Mouse (Mus musculus): Measurements from ENCODE around the gene Gm20388. TPM values are rescaled to one million over a fixed set of nuclear protein-coding genes. Genes with fewer than 3 reads are reported as not detected.

Gene Gm20388
- total RNA-seq, 4 experiments from 2014 or later = 0.17 to 15.1 (median 6.6) TPM

- DNase-seq (ENCODE audit: low spot score in 2 of 2) = peak; percentile 82 to 85
Measured at GRCm38 (mm10) chr8:120426622-120427385, 516.2 kb downstream of the Gm20388 start.

- no peak for DNase-seq (ENCODE audit: low spot score in 2 of 2)
Measured at GRCm38 (mm10) chr8:120428492-120428891, 517.9 kb downstream of the Gm20388 start.

DNA sequence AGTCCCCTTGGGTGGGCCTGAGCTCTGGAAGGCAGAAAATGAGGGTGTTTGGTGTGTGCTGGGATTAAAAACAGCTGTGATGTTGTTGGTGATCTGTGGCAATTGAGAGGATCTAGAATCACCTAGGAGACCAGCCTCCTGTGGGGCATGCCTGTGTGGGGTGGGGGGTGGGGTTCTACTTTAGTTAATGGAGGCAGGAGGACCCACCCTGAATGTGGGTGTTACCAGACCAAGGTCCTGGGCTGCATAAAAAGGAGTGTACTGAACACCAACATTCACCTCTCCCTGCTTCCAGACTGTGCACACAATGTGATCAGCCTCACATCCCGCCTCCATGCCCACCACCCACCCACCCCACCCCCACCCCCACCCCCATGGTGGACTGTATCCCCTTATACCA, 518.5 kb downstream of the Gm20388 start:
- no peak for DNase-seq (ENCODE audit: low spot score in 2 of 2)

GRCm38 (mm10) chr8:120431042-120431441, 520.4 kb downstream of the Gm20388 start:
- DNase-seq (ENCODE audit: low spot score in 2 of 2) = no peak

DNA sequence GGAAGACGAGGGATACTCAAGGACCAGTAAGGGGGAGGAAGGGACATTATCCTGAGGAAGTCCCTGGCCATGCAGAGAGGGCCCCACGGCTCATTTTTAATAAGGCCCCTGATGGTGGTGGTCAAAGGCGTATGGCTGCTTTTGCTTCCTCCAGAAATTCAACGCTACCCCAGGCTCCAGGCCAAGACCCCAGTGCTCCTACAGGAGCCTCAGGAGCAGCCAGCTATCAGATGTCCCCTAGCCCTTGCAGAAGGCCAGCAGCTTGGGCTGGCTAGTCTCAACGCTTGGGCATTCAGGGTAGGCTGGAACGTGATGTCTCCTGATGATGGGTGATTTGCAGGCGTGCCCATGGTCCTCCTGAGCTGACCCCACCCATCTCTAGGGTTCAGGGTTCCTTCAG, 521.8 kb downstream of the Gm20388 start:
- no peak for DNase-seq (ENCODE audit: low spot score in 2 of 2)

DNA sequence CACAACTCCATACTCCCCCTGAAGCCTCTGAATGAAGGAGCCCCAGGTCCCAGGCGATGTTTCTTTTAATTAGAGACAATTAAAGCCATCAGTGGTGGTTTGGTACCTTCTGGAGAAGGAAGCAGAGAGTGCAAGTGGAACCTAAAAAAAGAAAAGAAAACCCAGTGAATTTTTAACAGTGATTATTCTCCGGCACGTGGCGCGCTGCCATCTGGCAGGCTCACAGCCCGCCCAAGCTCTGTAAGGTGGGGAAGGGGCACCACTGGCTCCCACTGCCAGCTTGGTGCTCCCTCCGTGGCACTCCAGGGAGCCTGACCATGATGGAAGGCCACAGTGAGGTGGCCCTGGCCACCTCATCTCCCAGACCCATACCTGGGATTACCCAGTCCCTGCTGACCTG, 522.5 kb downstream of the Gm20388 start:
- DNase-seq (ENCODE audit: low spot score in 2 of 2) = no peak

DNA sequence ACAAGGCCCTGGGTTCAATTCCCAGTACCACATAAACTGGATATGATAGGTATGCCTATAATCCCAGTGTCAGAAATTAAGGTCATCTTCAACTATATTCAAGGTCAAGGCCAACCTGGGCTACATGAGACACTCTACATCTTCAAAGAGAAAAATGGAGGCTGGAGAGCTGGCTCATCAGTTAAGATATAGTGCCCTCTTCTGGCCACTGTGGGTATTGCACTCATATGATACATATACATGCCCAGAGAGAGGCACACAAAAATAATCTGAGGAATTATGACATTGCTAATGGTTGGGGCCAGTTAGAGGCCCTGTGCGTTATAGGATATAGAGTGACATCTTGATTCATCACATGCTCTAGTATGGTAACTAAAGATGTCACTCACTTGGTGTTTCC, 523.1 kb downstream of the Gm20388 start:
- no peak for DNase-seq (ENCODE audit: low spot score in 2 of 2)

DNA sequence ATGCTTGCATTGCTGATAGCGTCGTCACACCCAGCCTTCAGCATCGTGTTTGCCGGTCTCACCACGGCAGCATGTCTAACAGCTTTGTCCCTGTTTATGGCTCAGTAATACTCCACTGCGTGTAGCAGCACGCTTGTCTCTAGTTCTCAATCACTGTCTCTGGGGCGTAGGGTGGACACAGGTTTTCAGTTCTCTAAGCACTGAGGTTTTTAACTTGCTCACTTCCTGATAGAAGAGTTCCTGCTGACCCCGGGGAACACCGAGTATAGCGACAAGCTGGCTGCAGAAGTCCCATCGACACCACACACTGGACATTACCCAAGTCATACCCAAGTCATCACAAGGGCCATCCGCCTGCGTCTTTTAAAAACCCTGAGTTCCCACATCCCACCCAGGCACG, 525.1 kb downstream of the Gm20388 start:
- no peak for DNase-seq (ENCODE audit: low spot score in 2 of 2)

DNA sequence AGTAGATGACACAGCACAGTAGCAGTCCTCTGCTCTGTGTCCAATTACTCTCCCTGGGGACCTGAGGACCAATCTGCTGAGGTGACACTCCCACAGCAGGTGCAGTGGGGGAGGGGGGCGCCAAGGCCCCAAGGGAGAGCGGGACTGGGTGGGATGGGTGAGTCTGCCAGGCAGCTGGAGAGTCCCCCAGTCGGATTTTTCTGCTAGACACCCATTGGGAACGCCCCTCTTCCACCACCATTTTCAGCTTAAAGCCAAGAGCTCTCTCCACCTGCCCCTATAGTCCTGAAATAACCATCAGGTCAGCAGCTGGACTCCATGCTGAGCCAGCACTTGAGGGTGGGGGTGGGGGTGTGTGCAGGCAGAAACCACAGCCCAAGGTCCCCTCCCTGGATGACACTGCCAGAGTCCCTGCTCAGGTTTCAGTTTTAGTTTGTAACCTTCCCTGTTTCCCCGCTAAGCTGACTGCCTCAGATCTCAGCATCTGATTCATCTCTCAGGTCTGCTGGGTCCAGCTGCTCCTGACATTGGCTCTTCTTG, 525.9 kb downstream of the Gm20388 start:
- no peak for DNase-seq (ENCODE audit: low spot score in 2 of 2)

- peak in 1 of 2 experiments; percentile 28 for DNase-seq (ENCODE audit: low spot score in 2 of 2)
Measured at GRCm38 (mm10) chr8:120437207-120437606, 526.6 kb downstream of the Gm20388 start.

DNA sequence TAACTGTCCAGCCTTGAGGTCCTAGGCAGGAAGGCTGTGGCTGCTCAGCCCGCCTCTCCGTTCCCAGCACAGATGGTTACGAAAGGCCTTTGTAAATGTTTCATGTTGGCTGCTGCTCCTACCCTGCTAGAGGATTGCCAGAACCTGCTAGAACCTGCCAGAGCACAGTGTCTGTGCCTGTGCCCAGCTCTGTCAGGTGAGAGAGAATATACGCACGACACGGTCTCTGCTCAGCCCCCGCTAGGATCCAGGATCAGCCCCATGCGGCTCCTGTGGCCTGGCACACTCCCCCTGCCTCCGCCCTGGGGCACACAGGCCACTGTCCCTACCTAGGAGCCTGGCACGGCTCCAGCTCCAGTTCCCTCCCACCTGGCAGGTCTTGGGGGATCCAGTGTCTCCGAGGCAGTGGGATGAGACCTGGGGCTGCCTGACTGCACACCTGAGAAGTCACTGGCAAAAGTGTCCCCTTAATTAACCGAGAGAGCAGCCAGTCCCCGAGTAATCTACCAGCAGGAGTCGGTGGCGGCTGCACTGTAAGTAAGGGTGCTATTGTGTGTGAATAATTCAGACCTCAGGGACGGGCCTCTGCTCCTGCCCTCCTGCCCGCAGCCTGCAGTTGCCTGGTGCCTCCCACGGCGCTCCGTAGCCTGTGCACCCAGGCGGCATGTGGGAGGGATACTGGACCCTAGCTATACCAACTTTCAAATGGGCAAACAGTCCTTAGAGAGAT, 527.2 kb downstream of the Gm20388 start:
- peak in 1 of 2 experiments; percentile 65 for DNase-seq (ENCODE audit: low spot score in 2 of 2)

DNA sequence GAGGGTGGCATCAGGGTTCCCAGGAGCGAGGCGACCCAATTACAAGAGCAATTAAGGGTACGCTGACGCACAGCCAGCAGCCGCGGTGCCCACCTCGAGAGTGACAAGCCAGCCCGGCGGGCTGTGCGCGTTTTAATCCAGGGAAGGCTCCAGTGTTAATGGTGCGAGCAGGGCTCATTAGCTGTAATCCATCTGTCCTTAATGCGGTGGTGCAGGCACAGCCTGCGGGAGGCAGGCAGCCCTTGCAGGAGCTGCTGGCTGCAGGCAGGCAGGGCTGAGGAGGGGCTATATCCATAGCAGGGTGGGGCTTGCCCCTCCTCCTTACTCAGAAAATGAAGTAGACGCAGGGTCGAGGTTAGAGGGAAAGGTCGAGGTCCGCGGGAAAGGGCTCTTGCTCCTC, 528.7 kb downstream of the Gm20388 start:
- peak; percentile 63 to 68 for DNase-seq (ENCODE audit: low spot score in 2 of 2)

- DNase-seq (ENCODE audit: low spot score in 2 of 2) = peak in 1 of 2 experiments; percentile 58
Measured at GRCm38 (mm10) chr8:120440739-120441138, 530.1 kb downstream of the Gm20388 start.

DNA sequence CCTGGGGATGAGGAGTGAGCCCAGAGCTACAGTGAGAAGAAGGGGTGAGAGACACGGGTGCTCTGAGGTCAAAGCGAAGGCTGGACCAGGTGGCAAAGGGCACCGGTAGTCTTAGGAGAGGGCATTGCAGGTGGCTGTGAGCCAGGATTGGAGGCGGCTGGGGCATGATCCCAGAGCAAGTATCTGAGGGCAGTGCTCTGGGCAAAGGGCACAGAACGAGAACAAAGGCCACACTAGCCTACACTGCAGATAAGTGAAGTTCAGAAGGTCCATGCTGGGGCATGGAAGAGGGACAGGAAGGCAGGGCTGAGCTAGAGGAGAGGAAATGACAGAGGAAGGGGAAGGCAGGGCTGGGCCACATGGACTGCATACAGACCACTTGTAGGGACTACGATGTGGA, 531.0 kb downstream of the Gm20388 start:
- no peak for DNase-seq (ENCODE audit: low spot score in 2 of 2)

DNA sequence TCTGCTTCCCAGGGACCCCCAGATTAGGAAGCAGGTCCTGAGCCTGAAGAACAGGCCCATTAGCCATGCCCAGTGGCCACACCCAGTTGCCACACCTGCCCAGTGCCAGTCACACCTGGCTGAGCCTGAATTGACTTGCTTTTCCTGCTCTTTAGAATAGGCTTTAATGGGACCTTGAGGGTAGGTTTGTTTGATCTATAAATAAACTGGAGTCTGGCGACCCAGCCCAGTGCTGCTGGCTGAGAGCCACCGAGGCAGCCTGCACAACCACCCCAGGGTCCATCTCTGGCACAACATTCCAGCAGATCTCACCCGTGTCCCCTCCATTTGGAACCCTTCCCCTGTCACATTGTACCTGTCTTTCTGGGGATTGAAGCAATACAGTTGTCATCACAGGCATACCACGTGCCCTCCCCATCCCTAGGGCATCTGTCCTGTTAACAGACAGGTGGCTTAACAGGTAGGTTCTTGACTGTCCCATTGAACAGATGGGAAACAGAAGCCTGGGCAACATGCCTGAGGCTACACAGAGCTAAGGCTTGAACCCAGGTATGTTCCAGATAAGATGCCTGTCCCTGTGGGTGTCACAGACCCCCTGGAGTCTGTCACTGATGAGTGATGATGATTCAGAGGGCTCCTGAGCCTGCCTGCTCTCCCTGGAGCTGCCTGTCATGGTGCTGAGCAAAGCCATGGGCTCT, 531.8 kb downstream of the Gm20388 start:
- no peak for DNase-seq (ENCODE audit: low spot score in 2 of 2)

GRCm38 (mm10) chr8:120445249-120445648, 534.6 kb downstream of the Gm20388 start:
- DNase-seq (ENCODE audit: low spot score in 2 of 2) = no peak

DNA sequence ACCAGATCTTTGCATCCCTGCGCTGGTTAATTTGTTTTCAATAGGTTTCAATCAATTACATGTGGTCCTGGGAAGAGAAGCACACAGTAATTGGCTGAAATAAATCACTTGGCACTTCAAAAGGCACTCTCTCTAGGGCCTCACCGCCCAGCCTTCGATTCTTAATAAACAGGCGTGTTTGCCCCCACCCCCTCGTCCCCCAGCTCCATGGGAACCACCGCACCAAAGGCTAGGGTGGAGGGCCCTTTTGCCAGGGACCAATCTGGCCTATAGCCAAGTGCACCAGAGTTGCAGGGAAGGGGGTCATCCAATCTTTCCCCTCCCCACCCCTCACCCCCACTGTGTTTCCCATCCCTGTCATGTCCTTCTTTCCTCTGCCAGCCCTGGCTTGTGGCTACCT, 537.5 kb downstream of the Gm20388 start:
- DNase-seq (ENCODE audit: low spot score in 2 of 2) = no peak

GRCm38 (mm10) chr8:120449139-120449538, 538.5 kb downstream of the Gm20388 start:
- no peak for DNase-seq (ENCODE audit: low spot score in 2 of 2)

DNA sequence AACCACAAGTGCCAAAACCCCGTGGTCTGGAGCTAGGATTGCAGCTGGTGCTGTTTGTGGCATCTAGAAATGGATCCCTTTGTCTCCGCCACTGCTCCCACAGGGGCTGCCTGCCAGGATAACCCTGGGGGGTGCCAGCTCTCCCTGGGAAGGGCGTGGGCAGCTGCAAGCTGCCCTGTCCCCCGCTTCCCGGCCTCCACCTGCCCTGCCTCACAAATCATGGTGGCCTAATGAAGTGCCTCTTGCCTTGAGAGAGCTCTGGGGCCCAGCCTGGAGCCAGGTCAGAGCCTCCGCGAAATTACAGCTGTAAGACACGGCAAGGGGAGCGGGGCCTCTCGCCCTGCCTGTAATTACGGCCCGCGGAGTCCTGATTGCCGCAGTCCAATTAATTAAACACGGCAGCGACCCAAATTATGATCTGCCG, 539.0 kb downstream of the Gm20388 start:
- peak; percentile 74 to 82 for DNase-seq (ENCODE audit: low spot score in 2 of 2)

DNA sequence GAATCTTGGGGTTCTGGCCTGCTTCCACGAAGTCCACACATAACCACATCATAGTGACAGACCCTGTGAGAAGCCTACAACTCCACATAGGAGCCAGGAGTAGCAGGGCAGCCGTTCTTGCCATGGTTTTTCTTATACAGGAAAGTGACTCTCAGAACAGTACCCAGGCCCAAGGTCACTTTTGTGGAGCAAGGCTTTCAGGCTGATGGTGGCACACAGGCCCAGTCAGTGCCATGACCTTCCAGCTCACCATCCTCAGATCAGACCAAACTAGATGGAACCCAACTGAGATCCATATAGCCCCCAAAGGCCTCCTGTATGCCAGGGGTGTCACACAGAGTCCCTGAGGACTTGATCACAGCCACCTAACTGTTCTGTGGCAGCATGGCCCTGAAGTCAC, 541.5 kb downstream of the Gm20388 start:
- DNase-seq (ENCODE audit: low spot score in 2 of 2) = no peak

- no peak for DNase-seq (ENCODE audit: low spot score in 2 of 2)
Measured at GRCm38 (mm10) chr8:120454404-120454803, 543.8 kb downstream of the Gm20388 start.

GRCm38 (mm10) chr8:120460375-120460774, 549.7 kb downstream of the Gm20388 start:
- peak in 1 of 2 experiments; percentile 46 for DNase-seq (ENCODE audit: low spot score in 2 of 2)
